Mouse (Mus musculus): ENCODE results near the gene Smyd4. TPM values are rescaled to one million over a fixed set of nuclear protein-coding genes. Genes with fewer than 3 reads are reported as not detected.
"Not testable (repeated sequence)": the region's sequence is repeated elsewhere in the genome, so short reads cannot be mapped to it uniquely, and the experiment has no call there.

Smyd4 gene
- polyA plus RNA-seq, 1 experiment from 2014 or later = 11.6 TPM

GRCm38 (mm10) chr11:75351225-75351624, 3.0 kb downstream of the Smyd4 start:
- H3K4me3 ChIP-seq (ENCODE audit: low read depth, low read length) = no peak overlapping the region
- ATAC-seq (replicated peaks; ENCODE audit: low FRiP score, low TSS enrichment, low read depth) = no peak

GRCm38 (mm10) chr11:75355475-75355874, 7.2 kb downstream of the Smyd4 start:
- no peak overlapping the region for H3K4me3 ChIP-seq (ENCODE audit: low read depth, low read length)
- ATAC-seq (replicated peaks; ENCODE audit: low FRiP score, low TSS enrichment, low read depth) (no peak), DNase-seq (ENCODE audit: low spot score) (no peak)
- no peak overlapping the region for H3K27ac ChIP-seq (ENCODE audit: low read depth)
- H3K9ac ChIP-seq (ENCODE audit: low read length) = no peak overlapping the region
- no peaks in the 10 kb centered on the region for H3K27me3 ChIP-seq (replicated peaks; ENCODE audit: control insufficient read depth, insufficient read depth, low read length)
- H3K36me3 ChIP-seq (ENCODE audit: control insufficient read depth, insufficient read depth, low read length) = peaks cover 10% of the 10 kb centered on the region; the same call in 1 of the 2 replicates
- H3K4me2 ChIP-seq (ENCODE audit: low read length) = no peak overlapping the region
- WGBS = 87% methylated on average over 1 of the region's 1 CpGs
- H3K9me3 ChIP-seq (ENCODE audit: control insufficient read depth, low read length) = no peaks in the 10 kb centered on the region
- H3K4me1 ChIP-seq (replicated peaks; ENCODE audit: control insufficient read depth, insufficient read depth, low read length) = no peaks in the 10 kb centered on the region

More at GRCm38 (mm10) chr11:75351225-75351624, 3.0 kb downstream of the Smyd4 start:
- Histone ChIP-seq H3K27ac (ENCODE audit: low read depth) (no peak overlapping the region), H3K4me1 (replicated peaks; ENCODE audit: control insufficient read depth, insufficient read depth, low read length) (peaks cover 7% of the 10 kb centered on the region), H3K36me3 (ENCODE audit: control insufficient read depth, insufficient read depth, low read length) (peaks cover 10% of the 10 kb centered on the region; the same call in 1 of the 2 replicates), H3K4me2 (ENCODE audit: low read length) (no peak overlapping the region), H3K27me3 (replicated peaks; ENCODE audit: control insufficient read depth, insufficient read depth, low read length) (no peaks in the 10 kb centered on the region), H3K9ac (ENCODE audit: low read length) (no peak overlapping the region), H3K9me3 (ENCODE audit: control insufficient read depth, low read length) (no peaks in the 10 kb centered on the region)
- no peak for DNase-seq (ENCODE audit: low spot score)

GRCm38 (mm10) chr11:75377125-75377524, 28.9 kb downstream of the Smyd4 start:
- no peak for ATAC-seq (replicated peaks; ENCODE audit: low FRiP score, low TSS enrichment, low read depth)
- no peaks in the 10 kb centered on the region for H3K4me1 ChIP-seq (replicated peaks; ENCODE audit: control insufficient read depth, insufficient read depth, low read length)
- no peak overlapping the region for H3K4me3 ChIP-seq (ENCODE audit: low read depth, low read length)
- no peak for DNase-seq (ENCODE audit: low spot score)
- no peaks in the 10 kb centered on the region for H3K36me3 ChIP-seq (ENCODE audit: control insufficient read depth, insufficient read depth, low read length)
- 95% methylated on average over 1 of the region's 1 CpGs for WGBS
- no peak overlapping the region for H3K27ac ChIP-seq (ENCODE audit: low read depth)
- H3K9ac ChIP-seq (ENCODE audit: low read length) = no peak overlapping the region
- no peak overlapping the region for H3K4me2 ChIP-seq (ENCODE audit: low read length)
- no peaks in the 10 kb centered on the region for H3K27me3 ChIP-seq (replicated peaks; ENCODE audit: control insufficient read depth, insufficient read depth, low read length)
- H3K9me3 ChIP-seq (ENCODE audit: control insufficient read depth, low read length) = no peaks in the 10 kb centered on the region

GRCm38 (mm10) chr11:75378786-75379185, 30.6 kb downstream of the Smyd4 start:
- DNase-seq (ENCODE audit: low spot score); H3K4me1 ChIP-seq (replicated peaks; ENCODE audit: control insufficient read depth, insufficient read depth, low read length); H3K27ac ChIP-seq (ENCODE audit: low read depth); H3K27me3 ChIP-seq (replicated peaks; ENCODE audit: control insufficient read depth, insufficient read depth, low read length); H3K9ac ChIP-seq (ENCODE audit: low read length); H3K4me2 ChIP-seq (ENCODE audit: low read length); H3K4me3 ChIP-seq (ENCODE audit: low read depth, low read length); H3K9me3 ChIP-seq (ENCODE audit: control insufficient read depth, low read length); ATAC-seq (replicated peaks; ENCODE audit: low FRiP score, low TSS enrichment, low read depth); H3K36me3 ChIP-seq (ENCODE audit: control insufficient read depth, insufficient read depth, low read length): not testable (repeated sequence)
- WGBS = 91% methylated on average over 2 of the region's 2 CpGs

- not testable (repeated sequence) for ATAC-seq (replicated peaks; ENCODE audit: low FRiP score, low TSS enrichment, low read depth); H3K36me3 ChIP-seq (ENCODE audit: control insufficient read depth, insufficient read depth, low read length); H3K4me2 ChIP-seq (ENCODE audit: low read length); H3K27ac ChIP-seq (ENCODE audit: low read depth); H3K9ac ChIP-seq (ENCODE audit: low read length); H3K9me3 ChIP-seq (ENCODE audit: control insufficient read depth, low read length); DNase-seq (ENCODE audit: low spot score); H3K4me1 ChIP-seq (replicated peaks; ENCODE audit: control insufficient read depth, insufficient read depth, low read length); H3K27me3 ChIP-seq (replicated peaks; ENCODE audit: control insufficient read depth, insufficient read depth, low read length); H3K4me3 ChIP-seq (ENCODE audit: low read depth, low read length)
- WGBS = 56% methylated on average over 3 of the region's 3 CpGs
These were observed 35.3 kb downstream of the Smyd4 start for GRCm38 (mm10) chr11:75383529-75383928.

GRCm38 (mm10) chr11:75395611-75396010, 47.4 kb downstream of the Smyd4 start:
- ATAC-seq (replicated peaks; ENCODE audit: low FRiP score, low TSS enrichment, low read depth) = no peak
- Histone ChIP-seq H3K9me3 (ENCODE audit: control insufficient read depth, low read length) (no peaks in the 10 kb centered on the region), H3K27me3 (replicated peaks; ENCODE audit: control insufficient read depth, insufficient read depth, low read length) (no peaks in the 10 kb centered on the region), H3K4me2 (ENCODE audit: low read length) (no peak overlapping the region), H3K36me3 (ENCODE audit: control insufficient read depth, insufficient read depth, low read length) (0 out of 2 replicates have a peak, but pooled peaks cover 1% of the 10 kb centered on the region), H3K4me3 (ENCODE audit: low read depth, low read length) (no peak overlapping the region), H3K27ac (ENCODE audit: low read depth) (no peak overlapping the region), H3K9ac (ENCODE audit: low read length) (no peak overlapping the region), H3K4me1 (replicated peaks; ENCODE audit: control insufficient read depth, insufficient read depth, low read length) (no peaks in the 10 kb centered on the region)
- WGBS = 76% methylated on average over 1 of the region's 1 CpGs
- no peak for DNase-seq (ENCODE audit: low spot score)

- no peak overlapping the region for H3K4me3 ChIP-seq (ENCODE audit: low read depth, low read length)
- ATAC-seq (replicated peaks; ENCODE audit: low FRiP score, low TSS enrichment, low read depth) (no peak), DNase-seq (ENCODE audit: low spot score) (no peak)
- H3K9ac ChIP-seq (ENCODE audit: low read length) = no peak overlapping the region
- no peaks in the 10 kb centered on the region for H3K27me3 ChIP-seq (replicated peaks; ENCODE audit: control insufficient read depth, insufficient read depth, low read length)
- H3K27ac ChIP-seq (ENCODE audit: low read depth) = no peak overlapping the region
- WGBS = 82% methylated on average over 7 of the region's 7 CpGs
- H3K9me3 ChIP-seq (ENCODE audit: control insufficient read depth, low read length) = no peaks in the 10 kb centered on the region
- 0 out of 2 replicates have a peak, but pooled peaks cover 4% of the 10 kb centered on the region for H3K36me3 ChIP-seq (ENCODE audit: control insufficient read depth, insufficient read depth, low read length)
- no peaks in the 10 kb centered on the region for H3K4me1 ChIP-seq (replicated peaks; ENCODE audit: control insufficient read depth, insufficient read depth, low read length)
- no peak overlapping the region for H3K4me2 ChIP-seq (ENCODE audit: low read length)
These were observed 49.2 kb downstream of the Smyd4 start for GRCm38 (mm10) chr11:75397452-75397851.

- Histone ChIP-seq H3K27me3 (replicated peaks; ENCODE audit: control insufficient read depth, insufficient read depth, low read length) (no peaks in the 10 kb centered on the region), H3K4me3 (ENCODE audit: low read depth, low read length) (no peak overlapping the region), H3K27ac (ENCODE audit: low read depth) (no peak overlapping the region), H3K9ac (ENCODE audit: low read length) (no peak overlapping the region), H3K4me2 (ENCODE audit: low read length) (no peak overlapping the region), H3K36me3 (ENCODE audit: control insufficient read depth, insufficient read depth, low read length) (0 out of 2 replicates have a peak, but pooled peaks cover 4% of the 10 kb centered on the region), H3K4me1 (replicated peaks; ENCODE audit: control insufficient read depth, insufficient read depth, low read length) (no peaks in the 10 kb centered on the region), H3K9me3 (ENCODE audit: control insufficient read depth, low read length) (no peaks in the 10 kb centered on the region)
- no peak for ATAC-seq (replicated peaks; ENCODE audit: low FRiP score, low TSS enrichment, low read depth)
- no peak for DNase-seq (ENCODE audit: low spot score)
- 88% methylated on average over 11 of the region's 11 CpGs for WGBS
These were observed 51.2 kb downstream of the Smyd4 start for GRCm38 (mm10) chr11:75399411-75399841.

- no peak for DNase-seq (ENCODE audit: low spot score)
- ATAC-seq (replicated peaks; ENCODE audit: low FRiP score, low TSS enrichment, low read depth) = no peak
- WGBS = 78% methylated on average over 9 of the region's 9 CpGs
- H3K36me3 ChIP-seq (ENCODE audit: control insufficient read depth, insufficient read depth, low read length) = 0 out of 2 replicates have a peak, but pooled peaks cover 4% of the 10 kb centered on the region
- H3K27ac ChIP-seq (ENCODE audit: low read depth) = no peak overlapping the region
- no peak overlapping the region for H3K4me3 ChIP-seq (ENCODE audit: low read depth, low read length)
- H3K4me1 ChIP-seq (replicated peaks; ENCODE audit: control insufficient read depth, insufficient read depth, low read length) = no peaks in the 10 kb centered on the region
- H3K9ac ChIP-seq (ENCODE audit: low read length) = no peak overlapping the region
- H3K4me2 ChIP-seq (ENCODE audit: low read length) = no peak overlapping the region
- no peaks in the 10 kb centered on the region for H3K9me3 ChIP-seq (ENCODE audit: control insufficient read depth, low read length)
- no peaks in the 10 kb centered on the region for H3K27me3 ChIP-seq (replicated peaks; ENCODE audit: control insufficient read depth, insufficient read depth, low read length)
These were observed 51.9 kb downstream of the Smyd4 start for GRCm38 (mm10) chr11:75400099-75400498.

All from intestine, embryonic 14.5 days (tissue).